Mouse (Mus musculus): ENCODE results near the gene Ier2.

Gene Ier2

GRCm38 (mm10) chr8:84697166-84698130 lies 34.8 kb upstream of the Ier2 start:
- DNase-seq = peak; percentile 32

GRCm38 (mm10) chr8:84695140-84695539 lies 32.5 kb upstream of the Ier2 start:
- DNase-seq = no peak

DNA sequence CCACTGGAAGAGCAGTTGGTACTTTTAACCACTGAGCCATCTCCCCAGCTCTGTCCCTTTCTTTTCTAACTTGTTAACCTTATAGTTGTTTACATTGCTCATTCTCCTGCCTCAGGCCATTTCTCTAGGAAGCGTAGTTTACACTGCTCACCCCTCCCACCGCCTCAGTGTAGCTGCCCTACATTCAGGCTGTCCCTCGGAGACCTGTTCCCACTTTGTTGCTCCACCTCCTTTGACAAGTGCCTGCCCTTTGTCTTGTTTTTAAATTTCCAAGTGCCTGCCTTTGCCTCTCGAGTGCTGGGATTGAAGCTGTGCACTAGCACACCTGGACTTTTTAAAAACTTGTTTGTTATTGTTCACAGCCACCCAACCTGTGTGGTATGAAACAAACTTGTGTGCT lies 30.7 kb upstream of the Ier2 start:
- DNase-seq = no peak

- DNase-seq = peak; percentile 89
These were observed 26.7 kb upstream of the Ier2 start for GRCm38 (mm10) chr8:84689091-84689915.

GRCm38 (mm10) chr8:84687705-84688100 lies 25.1 kb upstream of the Ier2 start, which contains the start of gene Nacc1:
Gene Nacc1 (minus strand): TSS chr8:84687862.
- peak; percentile 84 for DNase-seq

DNA sequence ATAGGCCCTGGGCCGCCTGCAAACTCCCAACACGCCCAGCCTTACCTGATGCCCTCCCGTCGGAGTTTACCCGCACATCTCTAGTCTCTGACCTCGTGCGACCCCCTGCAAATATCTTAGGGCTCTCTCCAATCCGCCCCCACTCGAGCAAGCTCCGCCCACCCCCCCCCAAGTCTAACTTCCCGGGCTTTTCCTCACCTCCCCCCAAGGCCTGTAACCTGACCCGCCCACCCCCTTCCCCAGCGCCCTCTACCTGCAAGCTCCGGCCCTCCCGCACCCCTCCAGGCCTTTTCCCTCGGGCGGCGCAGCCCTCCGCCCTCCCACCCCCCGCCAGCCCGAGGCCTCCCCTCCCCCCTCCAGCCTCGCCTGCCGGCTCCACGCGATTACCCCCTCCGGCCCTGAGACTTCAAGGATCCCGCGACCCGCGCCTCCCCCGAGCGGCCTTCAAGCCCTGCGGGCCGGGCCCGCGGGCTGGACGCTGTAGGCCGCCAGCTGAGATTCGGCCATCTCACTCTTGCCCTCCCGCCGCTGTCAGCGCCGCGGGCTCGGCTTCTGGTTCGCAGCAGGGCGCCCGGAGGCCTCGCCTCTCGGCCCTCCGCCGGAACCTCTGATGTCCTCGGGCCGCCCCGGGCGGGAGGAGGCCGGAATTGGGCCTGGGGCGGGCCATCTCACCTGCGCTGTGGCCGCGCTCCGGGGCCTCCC lies 24.5 kb upstream of the Ier2 start:
- DNase-seq = no peak

GRCm38 (mm10) chr8:84686191-84687002 lies 23.7 kb upstream of the Ier2 start, which contains the start of gene Trmt1:
Gene Trmt1 (plus strand): TSS chr8:84686307.
- peak; percentile 52 for DNase-seq

DNA sequence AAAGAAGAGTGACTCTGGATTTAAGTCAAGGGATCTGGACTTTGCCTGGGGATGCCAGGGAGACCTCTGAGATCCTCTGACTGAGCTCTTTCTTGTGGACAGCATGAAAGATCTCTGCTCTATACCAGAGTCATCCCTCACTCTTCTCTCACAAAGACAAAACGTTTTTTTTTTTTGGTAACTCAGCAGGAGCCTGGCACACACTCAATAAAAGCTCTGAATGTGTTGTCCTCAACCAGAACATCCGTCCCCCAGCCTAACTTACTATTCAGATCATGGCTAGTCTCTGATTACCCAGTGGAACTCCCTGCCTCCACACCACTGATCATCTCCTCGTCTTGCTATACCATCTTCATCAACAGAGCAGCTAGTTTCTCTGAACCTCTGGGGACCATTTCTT lies 21.9 kb upstream of the Ier2 start:
- DNase-seq = no peak

- DNase-seq = no peak
These were observed 19.6 kb upstream of the Ier2 start for GRCm38 (mm10) chr8:84682257-84682656.

DNA sequence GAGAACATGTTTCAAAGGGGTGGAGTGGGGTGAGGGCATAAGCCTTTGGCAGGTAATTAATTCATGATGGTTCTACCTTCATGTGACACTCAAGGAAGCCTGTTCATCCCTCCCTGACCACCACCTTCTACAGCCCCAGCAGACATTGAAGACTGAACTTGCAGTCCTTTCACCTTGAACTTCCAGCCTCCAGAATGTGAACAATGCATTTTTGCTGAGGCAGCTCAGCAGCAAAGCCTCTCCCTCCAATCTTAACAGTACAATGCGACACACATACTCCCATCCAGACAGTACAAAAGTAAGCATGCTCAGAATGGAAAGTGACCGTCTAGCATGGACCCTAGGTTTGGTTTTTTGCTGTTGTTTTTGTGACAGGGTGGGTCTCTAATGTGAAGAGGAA lies 18.8 kb upstream of the Ier2 start:
- DNase-seq = no peak

DNA sequence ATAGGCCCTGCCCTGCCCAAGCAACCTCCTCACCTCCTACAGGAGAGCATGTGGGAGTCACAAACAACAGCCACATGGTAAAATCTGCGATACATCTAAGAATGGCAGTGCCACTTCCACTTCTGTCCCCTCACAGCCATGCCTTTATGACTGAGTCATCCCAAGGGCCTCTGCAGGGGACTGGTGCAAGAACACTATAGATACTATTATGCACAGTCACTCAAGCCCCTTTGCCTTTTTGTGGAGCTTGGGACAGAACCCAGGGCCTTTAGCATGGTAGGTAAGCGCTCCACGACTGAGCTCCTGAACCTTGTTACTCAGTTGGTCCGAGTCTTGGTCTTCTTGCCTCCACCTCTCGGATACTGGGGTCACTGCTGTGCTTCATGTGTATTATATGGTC lies 14.7 kb upstream of the Ier2 start:
- no peak for DNase-seq

- peak; percentile 56 for DNase-seq
These were observed 7.8 kb upstream of the Ier2 start for GRCm38 (mm10) chr8:84670295-84671006.

GRCm38 (mm10) chr8:84668731-84669485 lies 6.3 kb upstream of the Ier2 start:
- DNase-seq = peak; percentile 58

GRCm38 (mm10) chr8:84668081-84668480 lies 5.4 kb upstream of the Ier2 start:
- DNase-seq = no peak

- DNase-seq = no peak
These were observed 2.8 kb upstream of the Ier2 start for GRCm38 (mm10) chr8:84665385-84665893.

- DNase-seq = peak; percentile 79
These were observed 2.1 kb upstream of the Ier2 start for GRCm38 (mm10) chr8:84664566-84665384.

- peak; percentile 98 for DNase-seq
These were observed 1.1 kb upstream of the Ier2 start for GRCm38 (mm10) chr8:84663483-84664327.

- DNase-seq = peak; percentile 56
These were observed 586 bp downstream of the Ier2 start for GRCm38 (mm10) chr8:84661961-84662571.

All from kidney, adult 11 months (tissue).